Mouse (Mus musculus): Measurements from ENCODE around the gene Osbpl9.

Gene Osbpl9

GRCm38 (mm10) chr4:109131256-109131872 lies 70.7 kb downstream of the Osbpl9 start:
- DNase-seq (ENCODE audit: low spot score) = no peak

- DNase-seq (ENCODE audit: low spot score) = no peak
These were observed 73.1 kb downstream of the Osbpl9 start for GRCm38 (mm10) chr4:109128971-109129370.

- DNase-seq (ENCODE audit: low spot score) = no peak
These were observed 74.1 kb downstream of the Osbpl9 start for GRCm38 (mm10) chr4:109128017-109128416.

- DNase-seq (ENCODE audit: low spot score) = no peak
These were observed 75.1 kb downstream of the Osbpl9 start for GRCm38 (mm10) chr4:109126834-109127564.

GRCm38 (mm10) chr4:109125746-109126425 lies 76.2 kb downstream of the Osbpl9 start:
- DNase-seq (ENCODE audit: low spot score) = no peak

GRCm38 (mm10) chr4:109122830-109123555 lies 79.1 kb downstream of the Osbpl9 start:
- no peak for DNase-seq (ENCODE audit: low spot score)

- DNase-seq (ENCODE audit: low spot score) = no peak
These were observed 81.3 kb downstream of the Osbpl9 start for GRCm38 (mm10) chr4:109120735-109121134.

GRCm38 (mm10) chr4:109119641-109120125 lies 82.4 kb downstream of the Osbpl9 start:
- no peak for DNase-seq (ENCODE audit: low spot score)

- no peak for DNase-seq (ENCODE audit: low spot score)
These were observed 83.8 kb downstream of the Osbpl9 start for GRCm38 (mm10) chr4:109118327-109118659.

GRCm38 (mm10) chr4:109117596-109118326 lies 84.3 kb downstream of the Osbpl9 start:
- peak; percentile 96 for DNase-seq (ENCODE audit: low spot score)

GRCm38 (mm10) chr4:109116938-109117337 lies 85.1 kb downstream of the Osbpl9 start:
- DNase-seq (ENCODE audit: low spot score) = no peak

- DNase-seq (ENCODE audit: low spot score) = peak; percentile 49
These were observed 85.6 kb downstream of the Osbpl9 start for GRCm38 (mm10) chr4:109116494-109116893.

- no peak for DNase-seq (ENCODE audit: low spot score)
These were observed 86.3 kb downstream of the Osbpl9 start for GRCm38 (mm10) chr4:109115742-109116141.

GRCm38 (mm10) chr4:109114308-109114707 lies 87.8 kb downstream of the Osbpl9 start:
- DNase-seq (ENCODE audit: low spot score) = no peak

- DNase-seq (ENCODE audit: low spot score) = no peak
These were observed 89.1 kb downstream of the Osbpl9 start for GRCm38 (mm10) chr4:109112915-109113505.

GRCm38 (mm10) chr4:109110978-109111377 lies 91.1 kb downstream of the Osbpl9 start:
- DNase-seq (ENCODE audit: low spot score) = no peak

- no peak for DNase-seq (ENCODE audit: low spot score)
These were observed 92.4 kb downstream of the Osbpl9 start for GRCm38 (mm10) chr4:109109686-109110085.

GRCm38 (mm10) chr4:109109012-109109411 lies 93.1 kb downstream of the Osbpl9 start:
- DNase-seq (ENCODE audit: low spot score) = no peak

GRCm38 (mm10) chr4:109106594-109106993 lies 95.5 kb downstream of the Osbpl9 start:
- DNase-seq (ENCODE audit: low spot score) = no peak

GRCm38 (mm10) chr4:109106034-109106433 lies 96.0 kb downstream of the Osbpl9 start:
- no peak for DNase-seq (ENCODE audit: low spot score)

- no peak for DNase-seq (ENCODE audit: low spot score)
These were observed 96.8 kb downstream of the Osbpl9 start for GRCm38 (mm10) chr4:109105254-109105653.

Measured in urinary bladder, postnatal 14 days (tissue).